Mouse (Mus musculus) embryonic facial prominence, embryonic 10.5 days (tissue): Measurements from ENCODE around the gene D10Jhu81e. TPM values are rescaled to one million over a fixed set of nuclear protein-coding genes. Genes with fewer than 3 reads are reported as not detected.
"Not testable (repeated sequence)": the region's sequence is repeated elsewhere in the genome, so short reads cannot be mapped to it uniquely, and the experiment has no call there.

Source experiments
- DNase-seq: peaks from one replicate; pipeline ENCODE4 v3.0.0-alpha.2; 2017; ENCODE audit warnings: low spot score
- H3K27ac ChIP-seq: fragments of 300-500 bp; sonication (generic); replicated peaks from 2 replicates; pipeline ENCODE4 v1.5.1; 2016; ENCODE audit warnings: mild to moderate bottlenecking
- H3K27me3 ChIP-seq: fragments of 300-500 bp; sonication (generic); replicated peaks from 2 replicates; pipeline ENCODE4 v1.6.1; 2016; ENCODE audit warnings: low read depth, mild to moderate bottlenecking; ENCODE audit not compliant: poor library complexity, severe bottlenecking
- H3K36me3 ChIP-seq: fragments of 300-500 bp; sonication (generic); replicated peaks from 2 replicates; pipeline ENCODE4 v1.6.1; 2016; ENCODE audit warnings: mild to moderate bottlenecking, moderate library complexity
- H3K4me1 ChIP-seq: fragments of 300-500 bp; sonication (generic); 2 replicates; pipeline ENCODE4 v1.6.1; 2016
- H3K4me3 ChIP-seq: fragments of 300-500 bp; sonication (generic); 2 replicates; pipeline ENCODE4 v1.5.1; 2016; ENCODE audit warnings: mild to moderate bottlenecking, moderate library complexity
- H3K9me3 ChIP-seq: fragments of 300-500 bp; sonication (generic); 2 replicates; pipeline ENCODE4 v1.6.1; 2016; ENCODE audit warnings: mild to moderate bottlenecking
- WGBS: fragments of 180-500 bp; shearing (Covaris S2); methylation state at CpG from one replicate; pipeline ENCODE4 v1.1.7; 2016; 5-methylcytosine and 5-hydroxymethylcytosine counted together
- polyA plus RNA-seq: library from polyadenylated mRNA; unstranded; fragments of >200 nt; fragmentation: Nextera tagmentation; extraction: Ambion mirVana; gene quantifications from 2 replicates; pipeline ENCODE4 v1.2.1, GENCODE M21; 2016

Gene D10Jhu81e
- polyA plus RNA-seq, 1 experiment from 2014 or later = 17.6 TPM

DNA sequence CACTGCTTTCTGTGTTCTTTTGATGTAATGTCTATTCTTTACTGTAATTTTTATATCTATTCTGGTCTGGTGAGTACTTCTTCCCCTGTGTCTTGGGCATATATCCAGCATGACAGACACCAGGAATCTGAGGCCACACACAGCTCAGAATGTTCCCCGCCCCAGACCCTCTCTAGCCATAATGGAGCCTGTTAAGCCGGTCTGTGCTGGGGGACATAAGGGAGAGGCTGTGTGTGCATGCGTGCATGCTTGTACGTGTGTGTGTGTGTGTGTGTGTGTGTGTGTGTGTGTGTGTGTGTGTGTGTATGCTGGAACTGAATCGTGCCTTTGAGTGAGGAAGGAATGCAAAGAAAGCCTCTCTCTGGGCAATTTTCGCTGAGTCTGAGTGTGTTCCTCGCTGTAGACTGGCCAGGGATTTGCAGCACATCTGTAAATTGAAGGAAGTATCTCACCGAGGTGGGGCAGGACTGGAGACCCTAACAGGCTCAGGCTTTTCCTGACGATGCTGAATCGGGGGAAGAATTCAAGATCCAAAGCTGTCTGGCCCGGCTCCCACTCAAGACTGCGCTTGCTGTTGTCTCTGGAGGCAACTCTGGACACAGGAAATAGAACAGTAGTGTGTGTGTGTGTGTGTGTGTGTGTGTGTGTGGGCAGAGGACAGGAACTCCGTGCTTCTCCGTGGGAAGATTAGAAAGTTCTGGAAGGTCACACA lies 30.6 kb downstream of the D10Jhu81e start:
- Histone ChIP-seq H3K36me3 (no peaks in the 10 kb centered on the region), H3K9me3 (no peaks in the 10 kb centered on the region), H3K27me3 (no peaks in the 10 kb centered on the region), H3K4me1 (peaks cover 45% of the 10 kb centered on the region), H3K27ac (peak overlapping the region; percentile 67), H3K4me3 (no peak overlapping the region)
- DNase-seq = peak; percentile 47
- WGBS = 58% methylated on average over 14 of the region's 14 CpGs

DNA sequence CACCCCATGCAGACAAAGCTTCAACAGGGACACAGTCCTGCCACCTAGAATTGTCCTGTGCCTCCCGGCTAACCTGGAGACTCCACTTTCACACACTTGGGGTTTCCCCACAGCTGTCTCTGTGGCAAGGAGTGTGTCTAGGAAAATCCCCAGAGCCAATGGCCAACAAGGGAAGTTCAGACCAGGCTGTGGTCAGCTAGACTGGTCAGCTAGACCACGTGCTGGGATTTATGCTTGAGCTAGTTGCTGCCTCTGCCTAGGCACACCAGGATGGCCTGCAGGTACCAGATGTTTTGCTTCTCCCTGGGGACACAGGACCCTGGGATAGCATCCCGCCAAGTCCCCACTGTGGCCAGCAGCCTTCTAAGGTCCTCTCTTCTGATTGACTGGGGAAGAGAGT lies 32.4 kb downstream of the D10Jhu81e start:
- 88% methylated on average over 3 of the region's 3 CpGs for WGBS
- H3K9me3 ChIP-seq = no peaks in the 10 kb centered on the region
- no peaks in the 10 kb centered on the region for H3K36me3 ChIP-seq
- H3K4me1 ChIP-seq = peaks cover 45% of the 10 kb centered on the region
- no peaks in the 10 kb centered on the region for H3K27me3 ChIP-seq
- no peak overlapping the region for H3K27ac ChIP-seq
- no peak for DNase-seq
- H3K4me3 ChIP-seq = no peak overlapping the region

DNA sequence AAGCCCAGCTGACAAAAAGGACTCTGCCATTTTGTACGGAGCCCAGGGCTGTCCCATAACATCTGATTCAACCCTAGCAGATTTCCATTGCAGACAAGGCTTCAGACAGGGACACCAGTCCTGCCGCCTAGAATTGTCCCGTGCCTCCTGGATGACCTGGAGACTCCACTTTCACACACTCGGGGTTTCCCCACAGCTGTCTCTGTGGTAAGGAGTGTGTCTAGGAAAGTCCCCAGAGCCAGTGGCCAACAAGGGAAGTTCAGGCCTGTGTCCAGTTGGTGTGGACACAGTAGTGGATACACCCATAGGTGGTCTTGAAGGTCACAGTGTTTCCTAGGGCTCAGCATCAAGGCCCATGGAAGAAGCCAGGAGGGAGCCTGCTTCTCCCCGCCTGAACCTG lies 33.6 kb downstream of the D10Jhu81e start:
- no peaks in the 10 kb centered on the region for H3K27me3 ChIP-seq
- no peaks in the 10 kb centered on the region for H3K9me3 ChIP-seq
- peaks cover 45% of the 10 kb centered on the region for H3K4me1 ChIP-seq
- 0 out of 2 replicates have a peak overlapping the region, but pooled peaks have one; percentile 62 for H3K27ac ChIP-seq
- no peaks in the 10 kb centered on the region for H3K36me3 ChIP-seq
- 81% methylated on average over 5 of the region's 5 CpGs for WGBS
- no peak overlapping the region for H3K4me3 ChIP-seq
- no peak for DNase-seq

DNA sequence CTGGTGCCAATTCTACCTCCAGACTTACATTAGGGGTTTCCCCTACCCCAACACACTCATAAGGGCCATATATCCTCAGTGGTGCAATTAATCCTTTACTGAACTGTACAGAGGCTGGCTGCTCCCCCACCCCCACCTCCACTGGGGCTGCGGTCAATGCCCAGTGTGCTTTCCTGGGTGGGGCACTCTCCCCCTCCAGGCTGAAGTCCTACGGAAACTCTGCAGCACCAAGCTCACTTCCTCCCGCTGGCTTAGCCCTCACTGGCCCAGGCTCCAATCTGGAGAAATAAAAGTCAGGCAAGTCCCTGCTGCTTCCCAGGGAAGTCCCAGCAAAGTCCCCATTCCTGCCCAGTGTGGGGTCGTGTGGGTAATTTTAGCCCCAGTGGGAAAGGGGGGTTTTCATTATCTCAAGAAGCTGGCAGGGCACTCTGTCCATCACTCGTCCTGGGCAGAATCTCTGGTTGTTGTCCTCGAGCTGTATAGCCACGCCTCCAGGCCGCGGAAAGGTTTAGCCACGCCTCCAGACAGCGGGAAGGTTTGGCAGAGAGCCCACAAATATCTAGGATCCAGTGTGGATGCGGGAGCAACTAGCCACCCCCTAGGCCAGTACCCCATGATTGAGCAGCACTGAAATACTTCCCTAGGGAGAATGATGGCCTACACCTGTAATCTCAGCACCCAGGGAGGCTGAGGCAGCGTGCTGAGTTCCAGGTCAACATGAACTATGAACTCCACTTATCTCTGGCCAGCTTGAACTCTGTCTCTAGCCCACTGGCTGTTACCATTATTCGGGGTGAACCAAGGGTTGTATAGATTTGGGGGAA lies 34.4 kb downstream of the D10Jhu81e start:
- DNase-seq = peak; percentile 63
- H3K9me3 ChIP-seq = no peaks in the 10 kb centered on the region
- H3K4me3 ChIP-seq = peak overlapping the region; percentile 37
- H3K27ac ChIP-seq = peak overlapping the region; percentile 62
- 10% methylated on average over 14 of the region's 14 CpGs for WGBS
- H3K4me1 ChIP-seq = peaks cover 45% of the 10 kb centered on the region
- no peaks in the 10 kb centered on the region for H3K27me3 ChIP-seq
- no peaks in the 10 kb centered on the region for H3K36me3 ChIP-seq

GRCm38 (mm10) chr10:78134400-78134799 lies 35.2 kb downstream of the D10Jhu81e start:
- 0 out of 2 replicates have a peak overlapping the region, but pooled peaks have one; percentile 62 for H3K27ac ChIP-seq
- DNase-seq = no peak
- no peaks in the 10 kb centered on the region for H3K27me3 ChIP-seq
- 71% methylated on average over 4 of the region's 4 CpGs for WGBS
- H3K4me1 ChIP-seq = peaks cover 45% of the 10 kb centered on the region
- H3K9me3 ChIP-seq = no peaks in the 10 kb centered on the region
- no peaks in the 10 kb centered on the region for H3K36me3 ChIP-seq
- no peak overlapping the region for H3K4me3 ChIP-seq

DNA sequence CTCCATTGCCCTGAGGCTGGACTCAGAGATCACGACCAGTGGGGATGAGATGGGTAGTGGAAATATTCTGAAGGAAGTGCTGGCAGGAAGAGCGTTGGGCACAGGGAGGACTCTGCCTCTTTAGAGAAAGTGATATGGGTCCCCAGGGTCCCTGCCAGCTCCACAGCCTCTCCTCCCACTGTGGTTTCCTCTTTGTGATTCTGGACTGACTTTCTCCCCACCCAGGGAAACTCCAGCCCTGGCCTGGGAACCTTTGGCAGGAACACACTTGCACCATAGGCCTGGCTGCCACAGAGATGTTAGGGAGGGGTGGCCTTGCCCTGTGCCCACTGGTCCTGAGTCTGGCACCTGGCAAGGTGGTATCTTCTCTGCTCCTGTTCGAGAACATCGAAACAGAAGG lies 39.6 kb downstream of the D10Jhu81e start:
- DNase-seq = no peak
- Histone ChIP-seq H3K27me3 (no peaks in the 10 kb centered on the region), H3K4me1 (peaks cover 19% of the 10 kb centered on the region), H3K4me3 (no peak overlapping the region), H3K27ac (no peak overlapping the region), H3K36me3 (no peaks in the 10 kb centered on the region), H3K9me3 (no peaks in the 10 kb centered on the region)
- 69% methylated on average over 4 of the region's 4 CpGs for WGBS

- Histone ChIP-seq H3K27ac (no peak overlapping the region), H3K27me3 (no peaks in the 10 kb centered on the region)
- 57% methylated on average over 11 of the region's 11 CpGs for WGBS
Measured at GRCm38 (mm10) chr10:78129423-78129822, 40.2 kb downstream of the D10Jhu81e start.

DNA sequence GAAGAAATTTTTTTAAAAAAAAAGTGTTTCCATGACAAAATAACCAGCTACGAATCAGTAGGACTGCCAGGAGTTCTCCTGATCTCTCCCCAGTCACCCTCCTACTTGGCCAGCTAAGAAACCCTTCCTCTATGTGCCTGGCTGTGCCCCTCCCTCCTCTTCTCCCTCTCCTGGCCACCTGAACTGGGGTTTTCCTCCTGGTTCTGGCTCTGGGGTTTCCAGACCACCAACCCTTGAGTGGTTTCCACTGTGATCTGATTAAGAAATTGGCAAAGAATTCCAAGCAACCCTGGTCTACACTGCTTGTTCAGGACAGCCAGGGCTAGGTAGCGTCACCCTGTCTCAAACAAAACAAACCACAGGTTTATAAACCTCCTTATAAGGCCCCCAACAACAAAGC lies 40.9 kb downstream of the D10Jhu81e start:
- H3K4me3 ChIP-seq = no peak overlapping the region
- DNase-seq = no peak
- peaks cover 18% of the 10 kb centered on the region for H3K4me1 ChIP-seq
- no peaks in the 10 kb centered on the region for H3K27me3 ChIP-seq
- H3K9me3 ChIP-seq = no peaks in the 10 kb centered on the region
- H3K36me3 ChIP-seq = no peaks in the 10 kb centered on the region
- 83% methylated on average over 2 of the region's 2 CpGs for whole genome bisulfite sequencing
- H3K27ac ChIP-seq = no peak overlapping the region

More at GRCm38 (mm10) chr10:78129423-78129822, 40.2 kb downstream of the D10Jhu81e start:
- H3K36me3 ChIP-seq = no peaks in the 10 kb centered on the region
- no peak overlapping the region for H3K4me3 ChIP-seq
- DNase-seq = no peak
- peaks cover 17% of the 10 kb centered on the region for H3K4me1 ChIP-seq
- H3K9me3 ChIP-seq = no peaks in the 10 kb centered on the region

DNA sequence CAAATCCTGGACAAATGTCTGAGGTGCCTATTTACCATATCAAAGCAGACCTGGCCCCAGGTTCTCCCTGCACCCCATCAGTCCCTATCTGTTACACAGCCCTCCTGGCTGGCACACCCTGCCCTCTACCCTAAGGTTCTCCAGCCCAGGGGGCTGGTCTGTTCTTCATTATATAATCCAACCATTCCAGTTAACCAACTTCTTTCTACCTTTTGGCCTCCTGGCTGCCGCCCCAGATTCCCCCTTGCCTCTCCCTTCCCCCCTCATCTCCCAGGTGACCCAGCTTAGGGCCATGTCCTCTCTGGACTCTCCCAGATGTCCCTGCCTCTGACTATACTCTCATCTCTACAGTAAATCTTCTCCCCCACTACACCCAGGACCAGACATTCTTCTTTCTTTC lies 41.7 kb downstream of the D10Jhu81e start:
- 52% methylated on average over 1 of the region's 1 CpGs for WGBS
- Histone ChIP-seq H3K4me1 (peaks cover 18% of the 10 kb centered on the region), H3K36me3 (no peaks in the 10 kb centered on the region), H3K9me3 (no peaks in the 10 kb centered on the region), H3K27ac (no peak overlapping the region), H3K27me3 (no peaks in the 10 kb centered on the region), H3K4me3 (no peak overlapping the region)
- DNase-seq = no peak

- no peaks in the 10 kb centered on the region for H3K36me3 ChIP-seq
- no peaks in the 10 kb centered on the region for H3K9me3 ChIP-seq
- WGBS = 72% methylated on average over 9 of the region's 9 CpGs
- H3K27me3 ChIP-seq = no peaks in the 10 kb centered on the region
- H3K4me3 ChIP-seq = no peak overlapping the region
- H3K4me1 ChIP-seq = peaks cover 18% of the 10 kb centered on the region
- DNase-seq = no peak
- no peak overlapping the region for H3K27ac ChIP-seq
Measured at GRCm38 (mm10) chr10:78127046-78127870, 42.3 kb downstream of the D10Jhu81e start.

DNA sequence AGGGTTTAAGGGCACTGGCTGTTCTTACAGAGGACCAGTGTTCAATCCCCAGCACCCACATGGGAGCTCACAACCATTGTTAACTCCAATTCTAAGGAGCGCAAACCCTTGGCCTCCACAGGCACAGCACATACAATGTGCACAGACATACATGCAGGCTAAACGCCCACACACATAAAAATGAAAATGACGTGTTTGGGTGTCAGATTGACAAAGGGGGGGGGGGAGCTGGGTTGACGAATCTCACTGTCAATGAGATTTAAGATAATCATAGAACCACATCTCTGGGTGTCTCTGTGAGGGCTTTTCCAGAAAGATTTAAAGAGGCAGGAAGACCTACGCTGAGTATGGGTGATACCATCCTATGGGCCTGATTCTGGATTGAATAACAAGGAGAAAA lies 43.3 kb downstream of the D10Jhu81e start:
- WGBS = 90% methylated on average over 5 of the region's 5 CpGs
- peaks cover 18% of the 10 kb centered on the region for H3K4me1 ChIP-seq
- H3K27ac ChIP-seq = no peak overlapping the region
- H3K36me3 ChIP-seq = no peaks in the 10 kb centered on the region
- DNase-seq = no peak
- no peaks in the 10 kb centered on the region for H3K27me3 ChIP-seq
- H3K4me3 ChIP-seq = no peak overlapping the region
- H3K9me3 ChIP-seq = no peaks in the 10 kb centered on the region

GRCm38 (mm10) chr10:78125061-78125460 lies 44.5 kb downstream of the D10Jhu81e start:
- WGBS = 57% methylated on average over 8 of the region's 8 CpGs
- DNase-seq, H3K9me3 ChIP-seq, H3K27me3 ChIP-seq, H3K36me3 ChIP-seq, H3K4me3 ChIP-seq, H3K27ac ChIP-seq: not testable (repeated sequence)
- H3K4me1 ChIP-seq = peaks cover 18% of the 10 kb centered on the region
